Mouse (Mus musculus): ENCODE data around the gene Nt5c. TPM values are rescaled to one million over a fixed set of nuclear protein-coding genes. Genes with fewer than 3 reads are reported as not detected.

Nt5c gene
- total and polyA plus RNA-seq, 3 experiments, result 99.3 to 102 TPM; not detected in 1

DNA sequence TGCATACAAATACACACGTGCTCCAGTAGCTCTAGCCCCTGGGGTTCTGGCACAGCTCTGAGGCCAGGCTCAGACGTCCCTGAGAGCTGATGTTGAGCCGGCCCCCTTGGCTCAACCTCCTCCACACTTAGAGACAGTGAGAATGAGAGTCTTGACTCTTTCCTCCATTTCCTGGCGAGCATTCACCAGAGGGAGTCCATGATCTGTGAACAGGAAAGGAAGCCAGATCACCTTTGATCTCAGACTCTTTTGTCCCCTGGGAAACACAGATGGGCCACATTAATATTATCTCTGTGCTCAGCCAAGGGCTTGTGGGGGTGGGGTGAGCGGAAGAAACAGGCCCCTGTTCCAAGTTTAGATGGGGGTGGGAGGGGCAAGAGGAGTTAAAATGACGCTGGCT is 34.3 kb downstream of the Nt5c start:
- Histone ChIP-seq H3K27me3 (ENCODE audit: control insufficient read depth in 1 of 2, insufficient read depth in 2 of 2, low read length in 2 of 2) (no peaks in the 10 kb centered on the region), H3K9ac (ENCODE audit: control insufficient read depth, low read depth, low read length, poor library complexity, severe bottlenecking) (peak overlapping the region; percentile 14; the same call in 1 of the 2 replicates), H3K4me1 (ENCODE audit: control insufficient read depth in 1 of 2, insufficient read depth in 2 of 2, low read length in 2 of 2) (peaks cover 0 to 12% of the 10 kb centered on the region in 2 experiments; a peak in 2 of 4 replicates), H3K4me3 (ENCODE audit: control insufficient read depth in 1 of 2, insufficient read depth in 1 of 2, low read depth in 2 of 2, low read length in 2 of 2) (no peak overlapping the region), H3K36me3 (ENCODE audit: control insufficient read depth in 1 of 2, insufficient read depth in 2 of 2, low read length in 2 of 2) (peaks cover 0 to 3% of the 10 kb centered on the region in 2 experiments; a peak in 1 of 4 replicates), H3K9me3 (replicated peaks; ENCODE audit: insufficient read depth, low read length) (no peaks in the 10 kb centered on the region), H3K27ac (ENCODE audit: control insufficient read depth, low read depth, low read length) (no peak overlapping the region), H3K79me2 (ENCODE audit: control insufficient read depth, insufficient read depth, low read length, poor library complexity) (no peaks in the 10 kb centered on the region)
- no peak for TF ChIP-seq RAD21 (IDR thresholded peaks at IDR 0.05; ENCODE audit: low read depth, low read length)
- no peak for TF ChIP-seq TAL1 (IDR thresholded peaks at IDR 0.05; ENCODE audit: low read length)
- TF ChIP-seq USF1 (IDR thresholded peaks at IDR 0.05; ENCODE audit: low read depth, low read length), result no peak
- TF ChIP-seq MAZ (IDR thresholded peaks at IDR 0.05; ENCODE audit: low read depth, low read length), result no peak
- no peak for TF ChIP-seq ETS1 (IDR thresholded peaks at IDR 0.05; ENCODE audit: low read depth, low read length)
- TF ChIP-seq POLR2AphosphoS2 (IDR thresholded peaks at IDR 0.05; ENCODE audit: low read length), result no peak
- TF ChIP-seq ELF1 (IDR thresholded peaks at IDR 0.05; ENCODE audit: low read depth, low read length), result no peak
- TF ChIP-seq POLR2AphosphoS5 (IDR thresholded peaks at IDR 0.05; ENCODE audit: borderline replicate concordance, low read depth, low read length), result no peak
- TF ChIP-seq SMC3 (IDR thresholded peaks at IDR 0.05; ENCODE audit: low read depth, low read length), result no peak
- TF ChIP-seq MYC (IDR thresholded peaks at IDR 0.05; ENCODE audit: low read depth, low read length), result no peak
- TF ChIP-seq ZKSCAN1 (IDR thresholded peaks at IDR 0.05; ENCODE audit: low read depth, low read length), result no peak
- TF ChIP-seq JUND (IDR thresholded peaks at IDR 0.05; ENCODE audit: low read depth, low read length), result no peak
- no peak for TF ChIP-seq BHLHE40 (IDR thresholded peaks at IDR 0.05; ENCODE audit: borderline replicate concordance, low read depth, low read length)
- TF ChIP-seq EP300 (IDR thresholded peaks at IDR 0.05; ENCODE audit: low read depth in 1 of 2, low read length in 2 of 2), result no peak
- TF ChIP-seq MYB (IDR thresholded peaks at IDR 0.05; ENCODE audit: low read depth, low read length), result no peak
- TF ChIP-seq ZMIZ1 (IDR thresholded peaks at IDR 0.05; ENCODE audit: low read depth, low read length), result no peak
- DNase-seq (ENCODE audit: low read depth, low spot score), result no peak

DNA sequence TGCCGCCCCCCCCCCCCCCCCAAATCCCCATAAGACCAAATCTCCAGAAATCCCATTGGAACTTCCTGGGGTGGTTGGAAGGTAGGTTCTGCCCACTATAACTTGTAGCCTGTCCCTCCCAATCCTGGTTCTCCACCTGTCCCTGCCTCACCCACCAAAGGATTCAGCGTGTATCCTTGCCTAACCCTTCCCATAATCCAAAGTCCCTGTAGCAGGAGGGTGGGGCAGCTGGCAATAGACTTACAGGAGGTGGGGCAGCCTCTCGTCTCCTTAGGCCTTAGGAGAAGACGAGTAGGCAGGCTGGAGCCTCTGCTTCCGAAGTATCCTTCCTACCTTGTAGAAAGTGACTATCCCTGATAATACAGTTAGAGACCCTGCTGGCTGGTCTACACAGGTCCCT is 35.5 kb downstream of the Nt5c start:
- DNase-seq (ENCODE audit: low read depth, low spot score), result no peak
- H3K27me3 ChIP-seq (ENCODE audit: control insufficient read depth in 1 of 2, insufficient read depth in 2 of 2, low read length in 2 of 2), result no peaks in the 10 kb centered on the region

More for the DNA sequence above, 35.5 kb downstream of the Nt5c start:
- H3K4me3 ChIP-seq (ENCODE audit: control insufficient read depth in 1 of 2, insufficient read depth in 1 of 2, low read depth in 2 of 2, low read length in 2 of 2), result no peak overlapping the region
- H3K4me1 ChIP-seq (ENCODE audit: control insufficient read depth in 1 of 2, insufficient read depth in 2 of 2, low read length in 2 of 2), result peaks cover 3 to 20% of the 10 kb centered on the region in 2 experiments
- TF ChIP-seq KAT2A (conservative IDR thresholded peaks at IDR 0.05; ENCODE audit: low read depth, low read length), result no peak
- H3K79me2 ChIP-seq (ENCODE audit: control insufficient read depth, insufficient read depth, low read length, poor library complexity), result no peaks in the 10 kb centered on the region
- H3K9ac ChIP-seq (ENCODE audit: control insufficient read depth, low read depth, low read length, poor library complexity, severe bottlenecking), result no peak overlapping the region
- no peaks in the 10 kb centered on the region for H3K9me3 ChIP-seq (replicated peaks; ENCODE audit: insufficient read depth, low read length)
- H3K36me3 ChIP-seq (ENCODE audit: control insufficient read depth in 1 of 2, insufficient read depth in 2 of 2, low read length in 2 of 2), result peaks cover 0 to 3% of the 10 kb centered on the region in 2 experiments; a peak in 1 of 4 replicates
- H3K27ac ChIP-seq (ENCODE audit: control insufficient read depth, low read depth, low read length), result no peak overlapping the region

All from MEL (cell line).